Mouse (Mus musculus) bone marrow macrophage, adult 2 months (primary cell): ENCODE measurements around the gene Ttyh3. TPM values are rescaled to one million over a fixed set of nuclear protein-coding genes. Genes with fewer than 3 reads are reported as not detected.

Experiments used
- H3K27ac ChIP-seq: 2 replicates; pipeline ENCODE4 v1.5.1; 2012; ENCODE audit warnings: low read depth, low read length; ENCODE audit not compliant: insufficient read depth
- H3K4me1 ChIP-seq: 2 replicates; pipeline ENCODE4 v1.6.1; 2012; ENCODE audit warnings: low read length; ENCODE audit not compliant: control insufficient read depth, insufficient read depth
- H3K4me3 ChIP-seq: 2 replicates; pipeline ENCODE4 v1.5.1; 2012; ENCODE audit warnings: mild to moderate bottlenecking, low read length, moderate library complexity; ENCODE audit not compliant: insufficient read depth
- CTCF ChIP-seq: IDR thresholded peaks from 2 replicates; pipeline ENCODE4 v1.5.1; 2012; ENCODE audit warnings: low read depth, mild to moderate bottlenecking, low read length, moderate library complexity
- POLR2A ChIP-seq: IDR thresholded peaks from 2 replicates; pipeline ENCODE4 v1.6.1; 2012; ENCODE audit warnings: mild to moderate bottlenecking, low read depth, low read length, borderline replicate concordance
- polyA plus RNA-seq: library from polyadenylated mRNA; stranded (reverse); fragments of >200 nt; gene quantifications from 2 replicates; pipeline ENCODE4 v1.2.4, GENCODE M21; 2012; ENCODE audit not compliant: missing spikeins, insufficient read depth, insufficient read length

Gene Ttyh3
- polyA plus RNA-seq, 1 experiment, result 91.5 TPM

- Histone ChIP-seq H3K4me3 (no peak overlapping the region), H3K27ac (no peak overlapping the region), H3K4me1 (no peaks in the 10 kb centered on the region)
- TF ChIP-seq CTCF, result peak; percentile 46; the same call in 1 of the 2 replicates
- no peak for TF ChIP-seq POLR2A
Observed at GRCm38 (mm10) chr5:140628995-140629394, 19.8 kb downstream of the Ttyh3 start.

GRCm38 (mm10) chr5:140627580-140627979 is 21.3 kb downstream of the Ttyh3 start:
- no peak overlapping the region for H3K27ac ChIP-seq
- no peaks in the 10 kb centered on the region for H3K4me1 ChIP-seq
- TF ChIP-seq CTCF (peak; percentile 49; the same call in 1 of the 2 replicates), POLR2A (no peak)
- H3K4me3 ChIP-seq, result no peak overlapping the region

GRCm38 (mm10) chr5:140624961-140625360 is 23.9 kb downstream of the Ttyh3 start:
- Histone ChIP-seq H3K4me3 (no peak overlapping the region), H3K27ac (no peak overlapping the region), H3K4me1 (no peaks in the 10 kb centered on the region)
- no peak for TF ChIP-seq CTCF
- no peak for TF ChIP-seq POLR2A

- H3K4me1 ChIP-seq, result no peaks in the 10 kb centered on the region
- no peak overlapping the region for H3K27ac ChIP-seq
- TF ChIP-seq CTCF (no peak), POLR2A (no peak)
- no peak overlapping the region for H3K4me3 ChIP-seq
Observed at GRCm38 (mm10) chr5:140624238-140624637, 24.6 kb downstream of the Ttyh3 start.

GRCm38 (mm10) chr5:140623791-140624190 is 25.0 kb downstream of the Ttyh3 start:
- no peak overlapping the region for H3K4me3 ChIP-seq
- TF ChIP-seq POLR2A (no peak), CTCF (no peak)
- no peak overlapping the region for H3K27ac ChIP-seq
- no peaks in the 10 kb centered on the region; the same call in 1 of the 2 replicates for H3K4me1 ChIP-seq

- Histone ChIP-seq H3K4me1 (peaks cover 3% of the 10 kb centered on the region), H3K4me3 (no peak overlapping the region)
Observed at GRCm38 (mm10) chr5:140622978-140623670, 25.7 kb downstream of the Ttyh3 start.

GRCm38 (mm10) chr5:140621517-140621916 is 27.3 kb downstream of the Ttyh3 start:
- Histone ChIP-seq H3K4me1 (peaks cover 14% of the 10 kb centered on the region), H3K4me3 (no peak overlapping the region), H3K27ac (no peak overlapping the region)
- no peak for TF ChIP-seq POLR2A

More at GRCm38 (mm10) chr5:140622978-140623670, 25.7 kb downstream of the Ttyh3 start:
- TF ChIP-seq CTCF, result no peak
- TF ChIP-seq POLR2A, result no peak
- no peak overlapping the region for H3K27ac ChIP-seq

- H3K27ac ChIP-seq, result no peak overlapping the region
- TF ChIP-seq POLR2A, result no peak
- no peak for TF ChIP-seq CTCF
- H3K4me3 ChIP-seq, result no peak overlapping the region
- peaks cover 18% of the 10 kb centered on the region for H3K4me1 ChIP-seq
Observed at GRCm38 (mm10) chr5:140621092-140621491, 27.7 kb downstream of the Ttyh3 start.

- TF ChIP-seq CTCF, result no peak
- no peak for TF ChIP-seq POLR2A
- Histone ChIP-seq H3K4me1 (peaks cover 22% of the 10 kb centered on the region), H3K4me3 (no peak overlapping the region), H3K27ac (no peak overlapping the region)
Observed at GRCm38 (mm10) chr5:140619895-140620736, 28.7 kb downstream of the Ttyh3 start.
